Mouse (Mus musculus) kidney, postnatal 4 days (tissue): ENCODE data around the gene Prr7.
A peak's percentile ranks its signal among the peaks of the same experiment; 100 is the strongest.

ENCODE experiments used
- DNase-seq, 2 experiments: peaks; one replicate each; pipeline ENCODE4 v3.0.0; 2021; ENCODE audit warnings: mixed read lengths in 2 of 2

Prr7 gene

GRCm38 (mm10) chr13:55510668-55511491 is 46.8 kb downstream of the Prr7 start:
- DNase-seq = peak; percentile 82 to 90

DNA sequence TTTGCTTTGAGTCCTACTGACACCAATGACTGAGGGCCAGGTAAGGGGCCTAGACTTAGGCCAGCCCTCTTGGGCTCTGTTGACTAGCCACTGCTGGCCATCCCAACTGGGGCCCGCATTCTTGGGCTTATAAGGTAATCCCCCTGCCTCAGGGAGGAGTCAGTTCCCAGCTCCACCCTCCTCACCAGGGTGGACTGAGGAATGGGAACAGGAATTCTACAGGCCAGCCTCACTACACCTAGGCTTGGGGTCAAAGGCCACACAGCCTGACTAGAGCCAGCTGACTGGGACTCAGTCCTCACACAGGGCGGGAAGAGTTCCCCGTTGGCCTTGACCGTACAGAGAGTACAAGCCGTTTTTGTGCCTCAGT is 47.4 kb downstream of the Prr7 start:
- DNase-seq = no peak

- peak; percentile 72 to 84 for DNase-seq
Measured at GRCm38 (mm10) chr13:55512379-55513031, 48.4 kb downstream of the Prr7 start.

DNA sequence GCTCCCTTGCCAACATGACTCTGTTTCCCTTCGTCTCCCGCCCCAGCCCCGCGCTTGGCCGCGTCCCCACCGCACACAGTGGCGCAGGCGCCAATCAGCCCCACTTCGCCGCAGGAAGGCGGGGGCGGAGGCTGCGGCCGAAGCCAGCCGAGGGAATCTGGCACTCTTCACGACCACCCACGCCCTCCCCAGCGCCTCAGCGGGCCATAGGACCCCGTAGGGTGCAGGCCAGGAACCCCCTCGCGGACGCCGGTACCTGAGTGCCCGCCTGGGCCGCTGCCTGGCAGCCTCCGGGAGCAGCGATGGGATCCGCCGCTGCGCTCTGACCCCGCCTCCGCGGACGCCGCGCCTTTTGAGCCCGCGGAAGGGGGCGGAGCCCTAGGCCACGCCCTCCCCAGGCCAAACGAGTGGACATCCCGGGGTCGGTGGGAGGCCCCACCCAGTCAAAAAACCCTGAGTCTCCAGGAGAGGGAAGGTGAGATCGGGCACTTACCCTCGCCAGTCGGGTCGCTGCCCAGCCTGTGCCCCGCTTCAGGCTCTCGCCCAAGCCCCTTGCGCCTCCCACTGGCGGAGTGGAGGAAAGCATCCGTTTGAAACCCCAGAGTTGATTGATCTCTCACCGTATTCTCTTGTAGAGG is 49.2 kb downstream of the Prr7 start, which contains the start of gene Pdlim7:
Gene Pdlim7, minus strand, starts transcription at position 566 of the 638 bp plus-strand sequence.
- DNase-seq = peak; percentile 95 to 96

DNA sequence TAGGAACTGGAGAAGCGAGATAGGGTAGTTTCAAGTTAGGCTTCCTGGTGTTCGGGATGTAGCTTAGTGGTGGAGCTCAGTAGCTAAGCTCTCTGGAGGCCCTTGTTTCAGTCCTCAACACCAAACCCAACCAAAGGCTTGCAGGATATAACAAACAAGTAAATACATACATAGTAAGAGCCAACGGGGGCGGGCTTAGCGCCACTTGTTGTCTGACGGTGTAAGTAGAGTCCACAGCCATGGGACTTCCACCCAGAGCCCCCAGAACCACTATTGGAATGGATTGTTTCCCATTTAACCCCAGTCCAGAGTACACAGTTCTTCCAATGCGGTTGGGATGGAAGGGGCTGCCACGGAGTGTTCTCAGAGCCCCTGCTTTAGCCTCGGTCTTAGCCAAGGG is 49.8 kb downstream of the Prr7 start:
- no peak for DNase-seq

DNA sequence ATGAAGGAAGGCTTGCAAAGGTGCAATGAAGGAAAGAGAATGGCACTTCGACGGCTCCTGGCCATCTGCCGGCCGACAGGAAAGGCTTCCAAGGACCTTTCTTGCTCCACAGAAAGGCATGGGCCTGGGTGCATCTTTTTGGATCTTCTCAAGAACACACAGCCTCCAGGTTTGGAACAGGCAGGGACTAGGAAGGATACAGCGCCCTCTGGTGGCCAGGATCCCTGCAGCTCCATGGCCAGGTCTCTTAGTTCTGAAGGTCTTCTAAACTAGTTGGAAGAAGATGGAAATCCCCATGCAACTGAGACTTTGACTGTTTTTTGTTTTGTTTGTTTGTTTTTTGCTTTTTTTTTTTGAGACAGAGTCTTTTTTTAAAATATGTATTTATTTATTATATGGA is 52.9 kb downstream of the Prr7 start:
- peak; percentile 94 for DNase-seq

DNA sequence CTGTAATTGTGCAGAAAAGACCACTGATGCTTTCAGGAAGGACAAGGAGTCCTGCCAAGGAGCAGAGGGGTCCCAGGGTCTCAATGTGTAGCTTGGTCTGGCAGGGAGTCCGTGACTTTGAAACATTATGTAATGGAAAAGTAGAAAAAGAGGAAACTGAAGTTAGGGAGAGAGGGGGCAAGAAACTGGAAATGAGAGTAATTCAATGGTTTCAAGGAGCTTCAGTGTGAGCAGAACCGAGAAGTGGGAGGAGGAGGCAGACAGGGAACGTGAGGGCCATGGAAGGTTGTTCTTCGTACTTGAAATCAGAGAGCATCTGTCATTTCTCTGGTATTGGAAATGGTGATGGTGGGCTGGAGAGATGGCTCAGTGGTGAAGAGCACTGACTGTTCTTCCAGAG is 55.5 kb downstream of the Prr7 start:
- DNase-seq = no peak

DNA sequence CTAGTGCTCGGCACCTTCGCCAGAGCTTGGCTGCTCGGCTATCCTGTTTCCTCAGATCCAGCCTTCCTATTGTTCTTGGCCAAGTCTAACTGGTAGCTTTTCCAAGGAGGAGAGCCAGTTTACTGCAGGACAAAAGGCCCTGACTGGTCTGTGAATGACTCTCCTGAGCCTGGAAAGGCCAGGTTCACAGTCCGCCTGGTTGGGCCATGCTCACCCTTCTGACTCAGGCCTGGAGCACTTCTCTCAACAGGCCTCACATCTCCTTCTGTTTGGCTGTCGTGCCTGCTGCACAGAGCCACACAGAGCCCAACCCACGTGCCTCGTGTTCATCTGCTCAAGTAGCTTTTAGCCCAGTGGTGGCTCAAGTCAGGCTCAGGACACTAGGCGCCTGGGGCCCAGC is 58.7 kb downstream of the Prr7 start:
- DNase-seq = peak in 1 of 2 experiments; percentile 25
